Mouse (Mus musculus) c-Kit-positive CD71-positive TER-119-negative erythroid progenitor cells, embryonic 14.5 days (primary cell): ENCODE measurements around the gene Strn4.

Experiments used
- DNase-seq: peaks from one replicate; pipeline ENCODE4 v3.0.0-alpha.2; 2013; ENCODE audit warnings: low read depth

Gene Strn4

DNA sequence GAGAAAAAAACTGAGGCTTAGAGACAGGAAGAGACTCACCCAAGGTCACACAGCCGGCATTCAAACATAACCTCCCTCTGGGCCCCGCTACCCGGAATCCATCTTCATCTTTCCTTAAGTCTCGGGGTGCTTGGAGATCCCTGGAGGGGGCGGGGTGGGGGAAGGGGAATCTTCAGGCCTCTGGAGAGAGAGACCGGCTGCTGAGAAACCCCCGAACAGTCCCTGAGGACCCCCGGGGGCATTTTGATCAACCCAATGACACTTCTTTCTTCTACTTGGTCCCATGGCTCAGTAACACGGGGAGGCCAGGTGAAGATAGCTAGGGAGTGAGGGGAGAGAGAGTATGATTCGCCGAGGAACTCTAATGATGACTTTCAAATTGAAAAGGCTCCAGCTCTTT, 60.3 kb downstream of the Strn4 start:
- no peak for DNase-seq

GRCm38 (mm10) chr7:16876608-16877007, 60.9 kb downstream of the Strn4 start:
- no peak for DNase-seq

- no peak for DNase-seq
These were observed 62.0 kb downstream of the Strn4 start for GRCm38 (mm10) chr7:16877717-16878116.

GRCm38 (mm10) chr7:16879796-16880547, 64.3 kb downstream of the Strn4 start:
- DNase-seq: no peak

- DNase-seq: no peak
These were observed 64.9 kb downstream of the Strn4 start for GRCm38 (mm10) chr7:16880615-16881014.

GRCm38 (mm10) chr7:16883162-16883561, 67.5 kb downstream of the Strn4 start:
- no peak for DNase-seq

GRCm38 (mm10) chr7:16884334-16884733, 68.6 kb downstream of the Strn4 start:
- DNase-seq: no peak

DNA sequence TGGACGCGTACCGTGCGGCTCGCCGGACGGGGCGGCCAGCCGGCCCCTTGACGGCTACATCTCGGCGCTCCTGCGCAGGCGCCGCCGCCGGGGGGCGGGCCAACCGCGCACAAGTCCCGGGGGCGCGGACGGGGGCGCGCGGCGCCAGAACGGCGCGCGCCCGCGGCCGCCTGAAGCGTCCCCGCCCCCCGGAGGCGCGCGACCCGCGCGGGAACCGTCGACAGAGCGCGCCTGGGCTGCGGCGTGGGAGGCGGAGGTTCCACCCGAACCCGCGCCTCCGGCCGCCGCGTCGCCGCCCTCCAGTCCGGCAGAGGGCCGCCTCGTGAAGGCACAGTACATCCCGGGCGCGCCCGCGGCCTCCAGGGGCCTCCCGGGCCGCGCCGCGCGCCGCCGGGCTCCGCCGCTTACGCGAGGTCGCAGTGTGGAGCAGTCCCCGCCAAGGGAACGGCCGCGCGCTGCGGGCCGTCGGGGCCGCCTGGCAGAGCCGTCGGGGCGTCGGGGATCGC, 69.6 kb downstream of the Strn4 start:
- no peak for DNase-seq

GRCm38 (mm10) chr7:16885905-16886304, 70.2 kb downstream of the Strn4 start:
- DNase-seq: no peak
